Mouse (Mus musculus): ENCODE results near the gene Tfb2m. TPM values are rescaled to one million over a fixed set of nuclear protein-coding genes. Genes with fewer than 3 reads are reported as not detected.

Tfb2m gene
- total RNA-seq, 1 experiment = 18.7 TPM

DNA sequence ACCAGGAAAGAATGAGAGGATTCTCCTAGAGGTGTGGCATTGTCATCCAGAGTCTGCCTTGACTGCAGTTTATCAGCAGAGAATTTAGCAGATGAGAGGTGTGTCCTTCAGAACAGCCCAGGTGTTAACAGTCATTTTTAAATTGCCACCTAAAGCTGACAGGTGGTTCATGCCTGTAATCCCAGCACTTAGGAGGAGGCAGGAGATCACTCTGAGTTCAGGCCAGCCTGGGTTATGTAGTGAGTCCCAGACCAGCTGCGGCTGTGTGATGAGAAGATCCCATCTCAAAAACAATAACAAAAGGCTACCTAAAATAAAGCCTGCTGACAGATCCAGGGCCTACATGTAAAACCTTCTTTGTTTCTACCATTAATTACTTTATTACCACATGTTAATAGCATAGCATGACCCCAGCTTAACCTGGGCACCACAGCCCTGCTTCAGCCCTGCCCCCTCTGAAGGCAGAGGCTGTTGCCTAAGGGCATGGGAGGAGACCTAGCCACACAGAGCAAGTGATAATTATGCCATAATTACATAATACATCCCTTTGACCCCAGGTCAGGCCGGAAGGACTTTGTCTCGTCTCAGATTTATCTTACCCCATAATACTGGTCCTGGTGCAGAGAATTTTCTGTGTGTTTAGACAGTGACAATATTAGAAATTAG is 40.5 kb upstream of the Tfb2m start:
- Histone ChIP-seq H3K4me1 (ENCODE audit: control insufficient read depth in 2 of 2, insufficient read depth in 2 of 2, low read length in 2 of 2, poor library complexity in 1 of 2) (no peaks in the 10 kb centered on the region; a peak in 1 of 4 replicates), H3K27ac (ENCODE audit: insufficient read depth, low read depth, low read length, poor library complexity, severe bottlenecking) (no peak overlapping the region), H3K4me3 (ENCODE audit: insufficient read depth in 1 of 2, low read depth in 1 of 2, low read length in 2 of 2, poor library complexity in 1 of 2, severe bottlenecking in 1 of 2) (no peak overlapping the region), H3K36me3 (ENCODE audit: control insufficient read depth, insufficient read depth, low read length, poor library complexity, severe bottlenecking) (no peaks in the 10 kb centered on the region), H3K9ac (ENCODE audit: insufficient read depth, low read depth, low read length, poor library complexity, severe bottlenecking) (no peak overlapping the region), H3K9me3 (ENCODE audit: control insufficient read depth, insufficient read depth, low read depth, low read length) (no peaks in the 10 kb centered on the region)
- no peak for DNase-seq (ENCODE audit: low read depth, low spot score)
- in situ Hi-C loops (cut with MboI; ENCODE audit: low sequenced_read_pairs in 2 of 2, unreplicated experiment in 2 of 2) = no loop called here
- no peak for TF ChIP-seq CHD2 (IDR thresholded peaks at IDR 0.05; ENCODE audit: low read depth, low read length)
- TF ChIP-seq ZC3H11A (IDR thresholded peaks at IDR 0.05; ENCODE audit: borderline replicate concordance, low read depth, low read length) = no peak
- TF ChIP-seq MAFK (IDR thresholded peaks at IDR 0.05; ENCODE audit: insufficient read depth, low read depth, low read length) = no peak
- TF ChIP-seq ZNF384 (IDR thresholded peaks at IDR 0.05; ENCODE audit: low read depth, low read length) = no peak
- no peak for TF ChIP-seq HCFC1 (IDR thresholded peaks at IDR 0.05; ENCODE audit: borderline replicate concordance, insufficient read depth, low read length)

DNA sequence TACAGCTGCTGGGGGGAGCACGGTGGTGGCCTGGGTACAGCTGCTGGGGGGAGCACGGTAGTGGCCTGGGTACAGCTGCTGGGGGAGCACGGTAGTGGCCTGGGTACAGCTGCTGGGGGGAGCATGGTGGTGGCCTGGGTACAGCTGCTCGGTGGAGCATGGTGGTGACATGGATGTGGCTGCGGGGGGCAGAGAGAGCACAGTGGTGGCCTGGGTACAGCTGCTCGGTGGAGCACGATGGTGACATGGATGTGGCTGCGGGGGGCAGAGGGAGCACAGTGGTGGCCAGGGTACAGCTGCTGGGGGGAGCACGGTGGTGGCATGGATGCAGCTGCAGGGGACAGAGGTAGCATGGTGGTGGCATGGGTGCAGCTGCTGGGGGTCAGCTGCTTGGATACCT is 39.6 kb upstream of the Tfb2m start:
- H3K36me3 ChIP-seq (ENCODE audit: control insufficient read depth, insufficient read depth, low read length, poor library complexity, severe bottlenecking) = no peaks in the 10 kb centered on the region
- in situ Hi-C loops (cut with MboI; ENCODE audit: low sequenced_read_pairs in 2 of 2, unreplicated experiment in 2 of 2) = no loop called here
- H3K9me3 ChIP-seq (ENCODE audit: control insufficient read depth, insufficient read depth, low read depth, low read length) = no peaks in the 10 kb centered on the region
- no peak for DNase-seq (ENCODE audit: low read depth, low spot score)
- no peak overlapping the region for H3K27ac ChIP-seq (ENCODE audit: insufficient read depth, low read depth, low read length, poor library complexity, severe bottlenecking)
- TF ChIP-seq ZC3H11A (IDR thresholded peaks at IDR 0.05; ENCODE audit: borderline replicate concordance, low read depth, low read length) = no peak
- no peak for TF ChIP-seq HCFC1 (IDR thresholded peaks at IDR 0.05; ENCODE audit: borderline replicate concordance, insufficient read depth, low read length)
- TF ChIP-seq CHD2 (IDR thresholded peaks at IDR 0.05; ENCODE audit: low read depth, low read length) = no peak
- no peak for TF ChIP-seq ZNF384 (IDR thresholded peaks at IDR 0.05; ENCODE audit: low read depth, low read length)
- no peak for TF ChIP-seq MAFK (IDR thresholded peaks at IDR 0.05; ENCODE audit: insufficient read depth, low read depth, low read length)
- H3K4me1 ChIP-seq (ENCODE audit: control insufficient read depth in 2 of 2, insufficient read depth in 2 of 2, low read length in 2 of 2, poor library complexity in 1 of 2) = no peaks in the 10 kb centered on the region; a peak in 1 of 4 replicates
- H3K4me3 ChIP-seq (ENCODE audit: insufficient read depth in 1 of 2, low read depth in 1 of 2, low read length in 2 of 2, poor library complexity in 1 of 2, severe bottlenecking in 1 of 2) = no peak overlapping the region
- no peak overlapping the region for H3K9ac ChIP-seq (ENCODE audit: insufficient read depth, low read depth, low read length, poor library complexity, severe bottlenecking)

DNA sequence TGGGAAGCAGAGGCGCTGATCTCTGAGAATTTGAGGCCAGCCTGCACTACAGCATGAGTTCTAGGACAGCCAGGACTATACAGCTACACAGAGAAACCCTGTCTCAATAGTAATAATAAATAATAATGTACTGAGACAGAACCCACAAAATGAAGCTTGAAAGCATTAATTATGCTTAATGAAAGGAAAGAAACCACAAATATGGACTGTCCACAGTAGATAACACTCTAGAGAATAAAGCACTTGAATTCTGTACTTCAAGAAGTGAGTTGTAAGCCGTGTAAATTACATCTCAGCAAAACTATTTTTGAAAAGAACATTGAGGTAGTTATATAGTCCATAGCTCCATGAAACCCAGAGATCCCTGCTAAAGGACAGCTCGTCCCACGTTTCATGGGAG is 38.2 kb upstream of the Tfb2m start:
- Histone ChIP-seq H3K9ac (ENCODE audit: insufficient read depth, low read depth, low read length, poor library complexity, severe bottlenecking) (no peak overlapping the region), H3K9me3 (ENCODE audit: control insufficient read depth, insufficient read depth, low read depth, low read length) (no peaks in the 10 kb centered on the region), H3K4me3 (ENCODE audit: insufficient read depth in 1 of 2, low read depth in 1 of 2, low read length in 2 of 2, poor library complexity in 1 of 2, severe bottlenecking in 1 of 2) (no peak overlapping the region), H3K36me3 (ENCODE audit: control insufficient read depth, insufficient read depth, low read length, poor library complexity, severe bottlenecking) (no peaks in the 10 kb centered on the region), H3K27ac (ENCODE audit: insufficient read depth, low read depth, low read length, poor library complexity, severe bottlenecking) (no peak overlapping the region), H3K4me1 (ENCODE audit: control insufficient read depth in 2 of 2, insufficient read depth in 2 of 2, low read length in 2 of 2, poor library complexity in 1 of 2) (no peaks in the 10 kb centered on the region; a peak in 1 of 4 replicates)
- TF ChIP-seq ZC3H11A (IDR thresholded peaks at IDR 0.05; ENCODE audit: borderline replicate concordance, low read depth, low read length) = no peak
- no peak for TF ChIP-seq CHD2 (IDR thresholded peaks at IDR 0.05; ENCODE audit: low read depth, low read length)
- no peak for TF ChIP-seq HCFC1 (IDR thresholded peaks at IDR 0.05; ENCODE audit: borderline replicate concordance, insufficient read depth, low read length)
- TF ChIP-seq ZNF384 (IDR thresholded peaks at IDR 0.05; ENCODE audit: low read depth, low read length) = no peak
- no peak for TF ChIP-seq MAFK (IDR thresholded peaks at IDR 0.05; ENCODE audit: insufficient read depth, low read depth, low read length)
- no peak for DNase-seq (ENCODE audit: low read depth, low spot score)
- in situ Hi-C loops (cut with MboI; ENCODE audit: low sequenced_read_pairs in 2 of 2, unreplicated experiment in 2 of 2) = no loop called here

DNA sequence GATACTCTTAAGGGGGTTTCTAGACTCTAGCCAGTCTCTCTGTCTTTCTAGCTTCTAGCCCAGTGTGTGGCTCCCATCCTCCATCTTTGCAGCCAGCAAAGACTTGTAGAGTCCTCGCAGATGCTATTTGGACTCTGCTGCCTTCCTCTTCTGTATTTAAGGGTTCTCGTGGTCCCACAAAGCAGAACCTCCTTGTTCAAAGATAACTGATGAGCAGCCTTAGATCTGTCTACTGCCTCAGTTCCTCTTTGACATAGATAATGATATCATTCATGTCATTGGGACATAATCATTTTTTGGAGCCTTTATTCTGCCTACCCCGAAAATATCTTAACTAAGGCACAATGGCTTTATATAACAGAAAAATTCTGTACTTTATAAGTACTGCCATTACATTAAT is 37.0 kb upstream of the Tfb2m start:
- Histone ChIP-seq H3K9ac (ENCODE audit: insufficient read depth, low read depth, low read length, poor library complexity, severe bottlenecking) (no peak overlapping the region), H3K9me3 (ENCODE audit: control insufficient read depth, insufficient read depth, low read depth, low read length) (no peaks in the 10 kb centered on the region), H3K36me3 (ENCODE audit: control insufficient read depth, insufficient read depth, low read length, poor library complexity, severe bottlenecking) (no peaks in the 10 kb centered on the region), H3K27ac (ENCODE audit: insufficient read depth, low read depth, low read length, poor library complexity, severe bottlenecking) (no peak overlapping the region), H3K4me3 (ENCODE audit: insufficient read depth in 1 of 2, low read depth in 1 of 2, low read length in 2 of 2, poor library complexity in 1 of 2, severe bottlenecking in 1 of 2) (no peak overlapping the region), H3K4me1 (ENCODE audit: control insufficient read depth in 2 of 2, insufficient read depth in 2 of 2, low read length in 2 of 2, poor library complexity in 1 of 2) (peaks cover 0 to 2% of the 10 kb centered on the region in 2 experiments; a peak in 1 of 4 replicates)
- TF ChIP-seq MAFK (IDR thresholded peaks at IDR 0.05; ENCODE audit: insufficient read depth, low read depth, low read length) = no peak
- no peak for TF ChIP-seq HCFC1 (IDR thresholded peaks at IDR 0.05; ENCODE audit: borderline replicate concordance, insufficient read depth, low read length)
- no peak for TF ChIP-seq ZNF384 (IDR thresholded peaks at IDR 0.05; ENCODE audit: low read depth, low read length)
- TF ChIP-seq CHD2 (IDR thresholded peaks at IDR 0.05; ENCODE audit: low read depth, low read length) = no peak
- no peak for DNase-seq (ENCODE audit: low read depth, low spot score)
- in situ Hi-C loops (cut with MboI; ENCODE audit: low sequenced_read_pairs in 2 of 2, unreplicated experiment in 2 of 2) = no loop called here
